Mouse (Mus musculus) ovary, adult 10 weeks (tissue): ENCODE data around the gene Nxnl2. TPM values are rescaled to one million over a fixed set of nuclear protein-coding genes. Genes with fewer than 3 reads are reported as not detected.

Experiments used
- polyA plus RNA-seq: library from polyadenylated mRNA; stranded (reverse); fragments of 350-450 nt; fragmentation: Illumina TruSeq; extraction: RNeasy Lipid Tissue Mini Kit (QIAGEN cat#74804); gene quantifications from one replicate; pipeline ENCODE4 v1.2.3, GENCODE M21; 2014

Gene Nxnl2
- polyA plus RNA-seq, result 0.66 TPM

DNA sequence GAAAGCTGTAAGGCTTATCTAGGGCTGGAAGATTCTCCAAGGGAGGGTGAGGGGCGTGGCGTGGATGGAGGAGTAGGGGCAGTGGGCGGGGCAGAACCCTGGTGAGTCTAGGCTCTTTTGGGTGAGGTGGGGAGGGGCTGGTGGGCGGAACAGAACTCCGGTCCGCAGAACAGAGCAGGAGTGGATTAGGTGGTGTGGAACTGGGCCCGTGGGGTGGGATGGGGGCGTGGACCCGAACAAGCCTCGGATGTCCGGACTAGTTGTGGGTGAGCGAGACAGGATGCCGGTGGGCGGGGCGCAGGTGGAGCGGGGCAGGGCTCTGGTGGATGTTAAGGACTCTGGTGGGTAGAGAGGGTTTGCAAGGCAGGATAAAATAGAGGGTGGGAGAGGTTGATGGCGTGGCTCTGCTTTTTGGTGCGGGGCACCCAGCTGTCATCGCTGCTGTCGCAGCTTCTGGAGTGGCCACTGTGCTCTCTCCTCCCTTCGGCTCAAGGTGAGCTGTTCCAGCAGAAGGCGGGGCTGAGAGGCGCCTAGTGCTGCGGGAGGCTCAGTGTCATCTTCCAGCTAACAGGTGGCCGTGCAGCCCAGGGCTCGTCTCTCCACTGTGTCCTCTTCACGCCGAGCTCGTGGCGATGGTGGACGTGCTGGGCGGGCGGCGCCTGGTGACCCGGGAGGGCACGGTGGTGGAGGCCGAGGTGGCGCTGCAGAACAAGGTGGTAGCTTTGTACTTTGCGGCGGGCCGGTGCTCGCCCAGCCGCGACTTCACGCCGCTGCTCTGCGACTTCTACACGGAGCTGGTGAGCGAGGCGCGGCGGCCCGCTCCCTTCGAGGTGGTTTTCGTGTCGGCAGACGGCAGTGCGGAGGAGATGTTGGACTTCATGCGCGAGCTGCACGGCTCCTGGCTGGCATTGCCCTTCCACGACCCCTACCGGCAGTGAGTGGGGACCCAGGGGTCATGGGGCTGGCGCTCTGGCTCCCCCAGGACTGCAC, at the start of gene Nxnl2:
Gene Nxnl2 (plus strand): TSS at position 332 of the 990 bp plus-strand sequence.

Other genes starting within 250 kb of the Nxnl2 start
- gene Spin1, start 70.1 kb upstream of the Nxnl2 start, polyA plus RNA-seq, result 238 TPM
- gene S1pr3, start 237.6 kb downstream of the Nxnl2 start, polyA plus RNA-seq, result 4.6 TPM